Mouse (Mus musculus): ENCODE measurements around the gene Itgb8. TPM values are rescaled to one million over a fixed set of nuclear protein-coding genes. Genes with fewer than 3 reads are reported as not detected.

Gene Itgb8
- 1.9 TPM for polyA plus RNA-seq (2014; fragmentation: Illumina TruSeq; extraction: RNeasy Lipid Tissue Mini Kit (QIAGEN cat#74804); ENCODE audit: low read depth, low replicate concordance)

GRCm38 (mm10) chr12:119238696-119239415 lies at the start of gene Itgb8:
Gene Itgb8 (minus strand): TSS chr12:119238802.

Other genes with a start within 250 kb of the Itgb8 start
- gene Macc1, start 75.5 kb upstream of the Itgb8 start, polyA plus RNA-seq (2014; fragmentation: Illumina TruSeq; extraction: RNeasy Lipid Tissue Mini Kit (QIAGEN cat#74804); ENCODE audit: low read depth, low replicate concordance), result 3.1 TPM